Mouse (Mus musculus) cerebellum, postnatal 36 days (tissue): ENCODE results near the gene Cdkn3.
"Not testable (repeated sequence)": the region's sequence is repeated elsewhere in the genome, so short reads cannot be mapped to it uniquely, and the experiment has no call there.

Experiments
- DNase-seq, 2 experiments: peaks; one replicate each; pipeline ENCODE4 v3.0.0; 2021 to 2022; ENCODE audit warnings: mixed read lengths in 2 of 2

Gene Cdkn3

GRCm38 (mm10) chr14:46783327-46783926 is 23.1 kb downstream of the Cdkn3 start:
- DNase-seq: no peak

DNA sequence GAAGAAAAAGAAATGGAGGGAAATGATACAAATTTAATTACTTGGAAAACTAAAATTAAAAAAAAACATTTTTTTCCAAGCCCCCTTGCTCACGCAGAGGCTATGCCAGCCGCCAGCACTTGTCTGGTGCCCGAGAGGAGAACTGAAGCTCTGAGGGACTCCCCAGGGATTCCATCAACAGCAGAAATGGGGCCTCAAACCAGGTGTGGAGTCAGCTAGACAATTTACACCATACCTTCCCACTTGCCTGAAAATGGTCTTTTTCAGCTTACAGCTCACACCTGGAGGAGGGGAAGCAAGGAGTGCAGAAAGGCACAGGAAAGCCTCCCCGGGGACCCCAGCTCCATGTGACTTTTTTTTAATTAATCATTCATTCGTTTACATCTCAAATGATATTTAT is 24.9 kb downstream of the Cdkn3 start:
- DNase-seq: no peak

DNA sequence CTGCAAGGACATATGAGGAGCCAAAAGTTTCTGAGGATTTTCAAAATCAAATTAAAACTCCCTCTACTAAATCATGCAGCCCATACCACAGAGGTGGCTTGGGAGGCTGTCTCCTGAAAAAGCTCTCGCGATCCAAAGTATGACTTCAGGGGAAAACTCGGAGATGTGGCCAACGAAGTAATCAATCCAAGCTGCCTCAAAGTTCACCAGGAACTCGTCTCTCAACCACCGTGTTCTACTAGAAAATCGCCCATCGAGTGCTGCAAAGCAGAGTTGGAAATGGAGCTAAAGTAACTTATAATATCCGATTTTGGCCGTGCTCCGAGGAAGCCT is 27.1 kb downstream of the Cdkn3 start:
- DNase-seq: no peak

- peak; percentile 90 to 92 for DNase-seq
These were observed 27.6 kb downstream of the Cdkn3 start, which contains the start of gene Cnih1 for GRCm38 (mm10) chr14:46787787-46788504. Gene Cnih1, minus strand, starts transcription at chr14:46788411.

GRCm38 (mm10) chr14:46788505-46788901 is 28.2 kb downstream of the Cdkn3 start:
- peak in 1 of 2 experiments; percentile 32 for DNase-seq

GRCm38 (mm10) chr14:46790303-46790702 is 30.0 kb downstream of the Cdkn3 start:
- no peak for DNase-seq

DNA sequence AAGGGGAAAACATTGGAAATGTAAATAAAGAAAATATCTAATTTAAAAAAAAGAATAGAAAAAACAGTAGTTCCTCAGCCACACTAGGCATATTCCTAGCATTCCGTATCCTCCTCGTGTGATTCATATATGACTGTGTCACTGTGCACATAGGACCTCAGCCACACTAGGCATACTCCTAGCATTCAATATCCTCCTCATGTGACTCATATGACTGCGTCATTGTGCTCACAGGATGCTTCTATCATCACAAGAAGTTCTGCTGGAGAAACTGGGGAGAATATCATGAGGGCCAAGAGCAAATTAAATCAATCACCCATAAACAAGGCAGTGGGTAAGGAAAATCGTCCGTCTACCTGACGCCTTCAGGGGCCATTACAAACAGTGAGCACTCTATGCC is 30.4 kb downstream of the Cdkn3 start:
- no peak for DNase-seq

GRCm38 (mm10) chr14:46794157-46794556 is 33.8 kb downstream of the Cdkn3 start:
- no peak for DNase-seq

- DNase-seq: no peak
These were observed 40.5 kb downstream of the Cdkn3 start for GRCm38 (mm10) chr14:46800684-46801345.

DNA sequence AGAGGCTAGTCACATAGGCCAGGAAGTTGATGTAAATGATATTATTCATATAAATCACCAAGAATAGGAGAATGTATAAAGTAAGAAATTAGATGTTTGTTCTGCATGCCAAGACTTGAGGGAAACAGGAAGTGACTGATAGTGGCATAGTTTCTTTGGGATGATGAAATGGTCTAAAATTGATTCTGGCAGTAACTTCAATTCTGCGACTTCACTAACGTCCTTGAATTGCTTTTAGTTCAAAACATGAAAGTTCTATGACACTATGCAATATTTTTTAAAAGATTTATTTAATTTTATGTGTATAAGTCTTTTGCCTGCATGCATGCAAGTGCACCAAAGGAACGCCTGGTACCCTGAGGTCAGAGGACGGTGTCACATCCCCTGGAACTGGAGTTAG is 42.9 kb downstream of the Cdkn3 start:
- no peak for DNase-seq

GRCm38 (mm10) chr14:46803791-46804190 is 43.5 kb downstream of the Cdkn3 start:
- no peak for DNase-seq

- no peak for DNase-seq
These were observed 45.8 kb downstream of the Cdkn3 start for GRCm38 (mm10) chr14:46806186-46806585.

GRCm38 (mm10) chr14:46807927-46808326 is 47.6 kb downstream of the Cdkn3 start:
- no peak for DNase-seq

GRCm38 (mm10) chr14:46815640-46816039 is 55.3 kb downstream of the Cdkn3 start:
- no peak for DNase-seq

- no peak for DNase-seq
These were observed 56.7 kb downstream of the Cdkn3 start for GRCm38 (mm10) chr14:46816916-46817622.

- no peak for DNase-seq
These were observed 58.4 kb downstream of the Cdkn3 start for GRCm38 (mm10) chr14:46818743-46819142.

GRCm38 (mm10) chr14:46819961-46820360 is 59.6 kb downstream of the Cdkn3 start:
- not testable (repeated sequence) for DNase-seq
